Mouse (Mus musculus) adrenal gland, postnatal 10 days (tissue): ENCODE measurements at regions not wholly inside any gene's neighbourhood (a gene's known extent, or its start where the extent isn't known, plus 50 kb on each side); places are given as distances from the start of the nearest gene placed in this dataset.

Experiments
- DNase-seq: peaks from one replicate; pipeline ENCODE4 v3.0.0; 2021; ENCODE audit warnings: mixed read lengths

DNA sequence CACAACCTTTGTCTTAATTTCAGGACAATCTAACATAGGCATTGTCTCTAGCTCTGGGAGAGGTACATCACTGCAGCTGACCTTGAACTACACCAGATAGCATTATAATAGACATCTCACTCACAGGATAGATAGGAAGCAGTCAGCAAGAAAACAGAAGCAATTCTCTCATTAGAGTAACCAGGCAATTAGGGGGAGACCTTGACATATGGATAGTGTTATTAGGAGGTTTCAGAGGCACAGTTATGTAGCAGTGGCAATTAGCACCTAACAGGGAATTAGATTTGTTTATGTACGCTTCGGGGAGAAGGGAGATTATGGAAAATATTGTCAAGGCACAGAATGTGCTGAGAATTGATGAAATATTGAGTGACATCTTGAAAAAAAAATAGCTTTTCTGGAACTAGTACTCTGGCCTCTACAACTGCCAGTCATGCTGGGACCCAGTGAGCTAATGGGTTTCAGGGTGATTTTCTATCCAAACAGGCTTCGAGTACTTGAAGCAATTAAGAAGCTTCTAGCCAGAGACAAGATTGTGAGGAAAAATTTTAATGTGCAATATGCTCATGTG, 216.8 kb upstream of the Aco1 start:
- DNase-seq = no peak

DNA sequence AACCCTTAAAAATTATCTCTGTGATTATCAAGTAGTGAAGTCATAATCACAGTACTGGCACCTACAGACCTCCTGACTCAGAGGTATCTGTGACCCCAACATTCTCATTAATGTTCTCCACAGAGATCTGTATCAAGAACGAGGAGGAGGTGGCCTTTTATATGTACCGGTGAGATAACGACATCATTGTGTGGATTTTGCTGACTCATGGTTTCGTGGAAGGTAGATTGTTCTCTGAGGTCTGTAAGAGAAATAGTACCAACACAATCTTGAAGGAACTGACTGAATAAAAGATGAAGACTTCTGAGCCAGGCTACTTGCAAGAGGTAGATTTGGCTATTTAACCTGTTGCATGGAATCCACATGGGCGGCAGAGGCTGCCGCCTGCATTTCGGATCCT, 216.3 kb upstream of the Aco1 start:
- DNase-seq = no peak

DNA sequence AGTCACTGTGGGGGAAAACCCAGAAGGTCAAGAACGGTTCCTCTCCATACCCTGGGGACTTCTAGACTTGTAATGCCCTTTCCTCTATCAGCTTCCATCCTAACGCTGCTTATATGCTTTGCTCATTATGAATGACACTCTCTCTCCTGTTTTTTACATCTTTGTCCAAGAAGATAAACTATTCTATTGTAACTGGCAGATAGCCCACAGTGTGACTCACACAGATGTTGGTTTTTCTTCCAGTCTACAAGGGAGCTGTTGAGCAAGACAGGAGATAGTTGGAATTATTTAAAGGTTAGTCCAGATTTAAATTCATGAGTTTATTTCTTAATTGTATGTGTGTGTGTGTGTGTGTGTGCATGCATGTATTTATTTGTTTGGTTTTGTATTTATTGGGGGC, 214.4 kb upstream of the Aco1 start:
- peak; percentile 19 for DNase-seq

DNA sequence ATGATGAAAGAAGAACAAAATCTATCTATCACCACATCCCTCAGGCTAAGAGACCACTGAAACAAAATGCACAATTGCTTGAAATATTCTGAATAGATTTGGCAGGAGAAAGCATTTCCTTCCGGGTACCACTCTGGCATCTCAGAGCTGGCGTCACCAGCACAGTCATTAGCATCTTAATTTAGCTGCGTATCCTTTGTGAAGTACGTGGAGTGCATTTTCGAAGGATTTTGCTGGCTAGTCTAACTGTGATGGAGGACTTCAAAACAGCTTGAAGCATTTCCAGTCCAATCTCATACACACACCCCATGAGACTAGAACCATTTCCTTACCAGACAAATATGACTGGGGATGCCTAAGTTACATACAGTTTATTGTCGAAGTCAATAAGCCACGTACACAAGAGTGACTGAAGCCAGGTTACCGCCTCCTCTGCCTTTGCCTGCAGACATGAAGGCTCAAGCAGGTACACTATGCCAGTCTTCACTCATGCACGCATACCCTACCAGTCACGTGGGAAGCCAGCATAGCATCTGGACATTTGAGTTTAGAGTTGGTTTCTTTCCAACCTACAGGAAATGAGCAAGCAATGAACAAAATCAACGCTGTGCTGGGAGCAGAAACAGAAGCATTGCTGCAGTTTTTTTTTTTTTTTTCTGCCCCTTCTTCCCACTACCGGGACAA, 208.7 kb upstream of the Aco1 start:
- DNase-seq = no peak

DNA sequence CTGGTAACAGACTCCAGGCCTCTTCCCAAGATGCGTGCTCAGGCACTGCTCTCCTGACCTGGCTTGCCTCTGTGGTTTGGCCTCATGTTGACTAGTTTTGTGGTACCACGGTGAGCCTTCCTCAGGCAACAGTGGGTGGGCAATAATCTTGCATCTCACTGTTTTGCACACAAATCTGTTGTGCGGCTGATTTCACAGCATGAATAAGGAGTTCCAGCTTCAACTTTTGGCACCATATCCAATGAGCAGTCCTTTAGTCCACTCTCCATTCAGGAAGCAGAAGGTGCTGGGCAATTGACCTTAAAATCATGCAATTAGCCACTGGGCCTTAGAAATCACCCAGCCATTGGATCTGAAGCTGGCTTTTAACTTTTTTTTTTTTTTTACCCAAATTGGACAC, 184.2 kb upstream of the Aco1 start:
- no peak for DNase-seq

- DNase-seq = no peak
Observed at GRCm38 (mm10) chr4:39967938-39968337, 174.9 kb upstream of the Aco1 start.

DNA sequence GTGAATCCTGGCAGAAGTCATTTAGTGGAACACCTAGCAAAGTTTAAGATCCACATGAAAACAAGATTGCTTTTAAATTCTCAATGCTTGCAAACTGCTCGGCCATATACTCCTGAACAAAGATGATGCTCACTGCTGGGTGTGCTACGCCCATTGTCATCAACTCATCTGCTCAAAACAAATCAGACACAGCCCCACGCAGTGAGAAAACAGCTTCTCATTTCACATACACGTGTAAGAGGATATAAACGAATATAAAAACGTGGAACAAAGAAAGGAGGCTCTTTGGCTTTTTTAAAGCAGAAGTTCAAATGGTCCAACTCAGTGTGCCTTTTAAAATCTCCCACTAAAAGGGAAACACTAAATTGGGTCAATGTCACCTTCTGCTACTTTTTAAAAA, 151.5 kb upstream of the Aco1 start:
- no peak for DNase-seq

- DNase-seq = no peak
Observed at GRCm38 (mm10) chr4:39991851-39992250, 151.0 kb upstream of the Aco1 start.

DNA sequence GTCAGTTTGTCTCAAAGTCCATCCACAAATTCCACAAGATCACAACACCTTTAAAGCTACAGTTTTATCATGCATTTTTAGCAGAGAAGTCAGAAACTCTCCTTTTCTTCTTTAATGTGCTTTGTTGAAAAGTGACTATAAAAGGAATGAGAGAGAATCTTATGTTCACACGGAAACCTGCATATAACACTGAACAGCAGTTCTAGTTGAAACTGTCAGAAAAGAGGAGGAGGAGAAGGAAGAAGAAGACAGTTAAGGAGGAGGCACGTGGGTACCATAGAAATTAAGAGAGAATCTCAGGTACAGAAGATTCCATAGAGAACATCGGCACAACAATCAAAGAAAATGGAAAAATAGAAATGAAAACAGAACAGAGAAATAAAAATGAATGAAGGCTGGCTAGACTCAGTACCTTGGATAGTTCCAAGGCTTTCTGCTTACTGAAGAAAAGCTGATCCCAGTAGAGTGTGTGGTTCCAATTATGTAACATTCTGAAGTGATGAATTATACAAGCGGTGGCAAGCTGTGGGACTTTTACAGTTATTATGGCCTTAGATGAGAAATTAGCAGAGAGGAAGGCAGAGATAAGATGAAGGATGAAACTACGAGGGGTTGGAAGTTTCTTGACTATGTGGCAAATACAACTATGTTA, 144.0 kb upstream of the Aco1 start:
- DNase-seq = no peak

DNA sequence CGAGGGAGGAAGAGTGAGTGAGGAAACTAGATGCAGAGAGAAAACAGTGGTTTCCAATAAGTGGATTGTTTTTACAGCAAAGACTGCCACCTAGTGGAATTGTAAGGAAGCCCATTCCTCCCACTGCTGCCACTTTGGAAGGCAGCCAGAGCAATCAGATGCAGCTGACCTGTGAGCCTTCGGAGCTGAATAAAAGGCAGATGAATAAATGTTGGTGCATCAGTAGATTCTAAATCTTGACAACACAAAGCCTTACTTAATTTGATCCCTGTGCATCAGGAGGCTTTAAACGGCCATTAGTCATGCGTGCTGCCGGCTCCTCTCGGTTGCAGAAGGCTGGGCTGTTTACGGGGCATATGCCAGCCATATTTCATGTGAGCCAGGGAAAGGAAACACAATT, 128.2 kb upstream of the Aco1 start:
- DNase-seq = peak; percentile 78

DNA sequence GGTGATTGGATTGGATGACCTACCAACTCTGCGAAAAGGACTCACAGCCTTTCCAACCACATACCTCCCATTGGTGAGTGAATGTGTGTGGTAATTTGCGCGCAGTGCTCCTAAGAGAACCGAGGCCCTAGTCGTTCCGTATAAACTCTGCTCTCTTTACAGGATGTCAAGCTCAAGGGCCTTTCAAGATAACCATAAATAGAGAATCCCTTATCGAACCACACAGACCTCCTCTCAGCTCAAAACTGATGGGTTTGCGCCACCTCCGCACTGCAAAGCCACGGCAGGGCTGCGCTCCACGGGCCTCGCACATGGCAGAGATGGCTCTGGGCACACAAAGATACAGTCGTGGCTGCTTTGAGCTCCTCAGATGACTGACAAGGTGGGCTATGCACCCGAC, 126.0 kb upstream of the Aco1 start:
- DNase-seq = no peak

- peak; percentile 17 for DNase-seq
Observed at GRCm38 (mm10) chr4:40018208-40018607, 124.7 kb upstream of the Aco1 start.

- DNase-seq = no peak
Observed at GRCm38 (mm10) chr4:40031361-40031760, 111.5 kb upstream of the Aco1 start.

DNA sequence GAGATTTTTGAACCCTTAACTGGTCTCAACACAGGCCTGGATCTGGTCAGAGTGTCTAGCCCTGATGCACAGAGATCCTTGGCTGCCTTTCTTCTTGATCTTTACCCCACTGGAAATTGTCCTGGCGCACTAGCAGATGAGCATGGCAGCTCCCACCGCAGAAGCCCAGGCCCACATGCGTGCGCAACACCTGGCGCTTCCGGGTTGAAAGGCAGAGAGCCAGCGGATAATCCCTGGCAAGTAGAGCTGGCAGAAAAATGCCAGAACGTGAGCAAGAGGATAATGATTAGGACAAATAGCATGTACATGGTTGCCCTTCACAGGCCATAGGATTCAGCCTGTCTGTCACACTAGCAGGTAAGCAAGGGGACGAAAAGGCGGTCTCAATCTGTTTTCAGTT, 95.0 kb upstream of the Aco1 start:
- DNase-seq = no peak

- DNase-seq = no peak
Observed at GRCm38 (mm10) chr4:40049086-40049485, 93.8 kb upstream of the Aco1 start.

DNA sequence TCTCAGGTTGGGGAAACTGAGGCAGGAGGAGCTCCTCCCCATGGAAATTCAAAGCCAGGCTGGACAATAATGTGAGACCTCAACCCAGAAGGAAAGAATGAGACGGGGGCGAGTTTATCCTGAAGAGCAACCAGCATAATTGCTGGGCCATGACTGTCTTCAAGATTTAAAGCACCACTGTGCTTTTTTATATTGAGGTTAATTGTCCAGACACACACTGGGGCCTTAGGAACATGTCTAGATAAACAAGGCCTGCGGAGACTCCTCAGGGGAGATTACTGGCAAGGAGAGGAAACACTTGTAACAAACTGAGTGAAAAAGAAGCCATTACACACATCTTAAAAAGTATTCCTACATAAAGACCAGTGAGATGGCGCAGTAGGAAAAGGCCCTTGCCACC, 91.0 kb upstream of the Aco1 start:
- DNase-seq = no peak

GRCm38 (mm10) chr4:40053391-40053790, 89.5 kb upstream of the Aco1 start:
- no peak for DNase-seq

GRCm38 (mm10) chr4:40063751-40064456, 79.0 kb upstream of the Aco1 start:
- peak; percentile 2 for DNase-seq

GRCm38 (mm10) chr4:40064457-40064836, 78.4 kb upstream of the Aco1 start:
- DNase-seq = no peak

- no peak for DNase-seq
Observed at GRCm38 (mm10) chr4:40070959-40071634, 71.8 kb upstream of the Aco1 start.

DNA sequence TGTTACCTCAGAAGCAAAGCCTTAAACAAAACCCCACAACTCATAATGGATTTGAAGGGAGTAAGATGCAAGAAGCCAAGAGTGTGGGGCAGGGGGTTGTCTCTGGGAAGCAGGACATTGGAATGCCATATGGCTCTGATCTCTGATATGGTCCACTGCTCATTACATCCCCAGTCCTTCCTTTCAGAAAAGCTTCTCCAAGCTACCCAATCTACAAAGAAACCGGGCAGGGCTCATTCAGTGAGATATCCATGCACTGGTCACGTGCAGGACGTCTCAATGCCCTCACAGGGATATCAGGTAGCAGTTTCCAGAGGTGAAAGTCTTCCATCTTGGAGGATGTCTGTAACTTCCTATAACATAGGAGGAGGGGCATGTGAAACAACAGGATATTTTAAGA, 61.8 kb upstream of the Aco1 start:
- no peak for DNase-seq

GRCm38 (mm10) chr4:40090295-40090694, 52.6 kb upstream of the Aco1 start:
- no peak for DNase-seq
